Mouse (Mus musculus) CH12.LX (cell line): ENCODE measurements around the gene Syngap1.
"Not testable (repeated sequence)": the region's sequence is repeated elsewhere in the genome, so short reads cannot be mapped to it uniquely, and the experiment has no call there.

Source experiments
- CTCF ChIP-seq, 2 experiments: IDR thresholded peaks in 1 of 2; conservative IDR thresholded peaks in 1 of 2; 2 replicates each; pipeline ENCODE4 v1.5.1; 2011 to 2012; ENCODE audit warnings: low read depth in 2 of 2, low read length in 2 of 2, improper control_type of control experiment in 1 of 2, inconsistent platforms in 1 of 2, mild to moderate bottlenecking in 1 of 2, moderate library complexity in 1 of 2
- E2F4 ChIP-seq: IDR thresholded peaks from 2 replicates; pipeline ENCODE4 v1.6.1; 2011; ENCODE audit warnings: low read depth, low read length, improper control_type of control experiment; ENCODE audit not compliant: insufficient replicate concordance
- HCFC1 ChIP-seq: IDR thresholded peaks from 2 replicates; pipeline ENCODE4 v1.6.1; 2012; ENCODE audit warnings: low read depth, mild to moderate bottlenecking, inconsistent platforms, low read length, improper control_type of control experiment
- JUND ChIP-seq: conservative IDR thresholded peaks from 2 replicates; pipeline ENCODE4 v1.6.1; 2011; ENCODE audit warnings: low read depth, low read length, improper control_type of control experiment
- MEF2A ChIP-seq: IDR thresholded peaks from 2 replicates; pipeline ENCODE4 v1.6.1; 2014; ENCODE audit warnings: low read depth, mild to moderate bottlenecking, inconsistent platforms, low read length, improper control_type of control experiment, borderline replicate concordance
- MXI1 ChIP-seq: IDR thresholded peaks from 2 replicates; pipeline ENCODE4 v1.6.1; 2011; ENCODE audit warnings: mild to moderate bottlenecking, low read depth, low read length, improper control_type of control experiment
- POLR2A ChIP-seq: IDR thresholded peaks from 2 replicates; pipeline ENCODE4 v1.6.1; 2011; ENCODE audit warnings: low read depth, mild to moderate bottlenecking, improper control_type of control experiment, low read length
- POLR2AphosphoS2 ChIP-seq: IDR thresholded peaks from 2 replicates; pipeline ENCODE4 v1.6.1; 2011; ENCODE audit warnings: low read depth, low read length, improper control_type of control experiment
- RAD21 ChIP-seq: IDR thresholded peaks from 2 replicates; pipeline ENCODE4 v1.6.1; 2011; ENCODE audit warnings: low read depth, mild to moderate bottlenecking, low read length, improper control_type of control experiment, moderate library complexity
- ZC3H11A ChIP-seq: IDR thresholded peaks from 2 replicates; pipeline ENCODE4 v1.6.1; 2012; ENCODE audit warnings: low read depth, mild to moderate bottlenecking, inconsistent platforms, low read length, improper control_type of control experiment
- ZMIZ1 ChIP-seq: IDR thresholded peaks from 2 replicates; pipeline ENCODE4 v1.6.1; 2012; ENCODE audit warnings: low read depth, mild to moderate bottlenecking, inconsistent platforms, low read length, improper control_type of control experiment
- ZNF384 ChIP-seq: IDR thresholded peaks from 2 replicates; pipeline ENCODE4 v1.6.1; 2012; ENCODE audit warnings: low read depth, low read length, improper control_type of control experiment, inconsistent platforms

DNA sequence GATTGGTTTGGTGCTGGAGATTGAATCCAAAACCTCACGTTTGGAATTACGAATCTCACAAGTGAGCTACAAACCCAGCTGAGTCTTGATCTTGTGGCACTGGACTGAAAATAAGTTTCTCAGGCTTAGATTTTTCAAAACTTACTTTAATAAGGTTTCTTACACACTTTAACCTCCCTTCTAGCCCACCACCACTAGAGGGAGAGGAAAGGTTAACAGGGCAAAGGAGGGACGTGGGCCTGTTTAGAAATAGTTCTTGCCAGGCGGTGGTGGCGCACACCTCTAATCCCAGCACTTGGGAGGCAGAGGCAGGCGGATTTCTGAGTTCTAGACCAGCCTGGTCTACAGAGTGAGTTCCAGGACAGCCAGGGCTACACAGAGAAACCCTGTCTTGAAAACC lies 36.3 kb downstream of the Syngap1 start:
- peak in 1 of 2 experiments; percentile 34; a peak in 2 of 4 replicates for TF ChIP-seq CTCF (conservative IDR thresholded peaks at IDR 0.05 in 1 of 2, IDR thresholded peaks at IDR 0.05 in 1 of 2; ENCODE audit: low read depth in 2 of 2, low read length in 2 of 2)
- not testable (repeated sequence) for TF ChIP-seq ZMIZ1, HCFC1, RAD21, E2F4, POLR2AphosphoS2, POLR2A, MXI1, ZNF384, JUND, ZC3H11A, MEF2A
